9 mouse cellular contexts compared by ENCODE assay signal in the genomic region with DNA sequence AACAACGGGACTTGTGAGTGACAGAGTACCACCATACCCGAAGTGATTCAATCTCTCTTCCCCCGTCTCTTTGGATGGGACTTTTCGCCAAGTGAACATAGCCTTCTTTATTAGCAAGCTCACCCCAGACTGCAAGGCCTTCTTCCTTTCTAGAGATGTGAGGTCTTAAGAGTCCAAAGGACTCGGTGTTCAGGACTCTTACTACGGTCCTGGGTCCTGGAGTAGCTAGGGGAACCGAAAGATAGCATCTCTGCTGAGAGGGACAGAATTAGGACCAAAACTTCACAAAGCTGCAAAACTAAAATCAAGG. TPM values are rescaled to one million over a fixed set of nuclear protein-coding genes. Genes with fewer than 3 reads are reported as not detected.
DNase-seq lines count a peak whose midpoint lies in the region; ATAC-seq and TF ChIP-seq lines count a peak whose summit lies in the region.
"Had no signal": no experiment of that assay in that cellular context is flagged by ENCODE, and none has a peak within 500 bp of the region (broad histone marks: within the 10 kb centered on the region; RNA-seq: fewer than 3 reads in every experiment).

No protein-coding gene starts in this region.

- peaks cover 100% of the 10 kb centered on the region for H3K27me3 ChIP-seq in forebrain, embryonic 10.5 days (ENCODE audit: poor library complexity, severe bottlenecking)
- peaks cover 88% of the 10 kb centered on the region for H3K27me3 ChIP-seq in forebrain, embryonic 14.5 days (replicated peaks; ENCODE audit: control insufficient read depth, insufficient read depth, low read length)
- peaks cover 46% of the 10 kb centered on the region for H3K27me3 ChIP-seq in intestine, embryonic 16.5 days (replicated peaks; ENCODE audit: control insufficient read depth, insufficient read depth, low read length)
- peaks cover 68% of the 10 kb centered on the region for H3K27me3 ChIP-seq in midbrain, postnatal 0 days (ENCODE audit: insufficient read depth, low read length)

- H3K9me3 ChIP-seq in forebrain, embryonic 10.5 days = no peaks in the 10 kb centered on the region
- no peaks in the 10 kb centered on the region for H3K9me3 ChIP-seq in forebrain, embryonic 14.5 days (replicated peaks; ENCODE audit: control insufficient read depth, low read length)
- H3K9me3 ChIP-seq in intestine, embryonic 16.5 days (ENCODE audit: control insufficient read depth, low read length) = no peaks in the 10 kb centered on the region
- no peaks in the 10 kb centered on the region for H3K9me3 ChIP-seq in midbrain, postnatal 0 days (ENCODE audit: low read length)

- no peak for ATAC-seq in forebrain, embryonic 14.5 days
- no peak for ATAC-seq in intestine, embryonic 16.5 days
- ATAC-seq in midbrain, postnatal 0 days (ENCODE audit: low FRiP score) = no peak

- WGBS in forebrain, embryonic 10.5 days = 1% methylated on average over 7 of the region's 7 CpGs
- 2% methylated on average over 7 of the region's 7 CpGs for WGBS in forebrain, embryonic 14.5 days
- WGBS in intestine, embryonic 16.5 days = 22% methylated on average over 7 of the region's 7 CpGs
- WGBS in midbrain, postnatal 0 days = 15% methylated on average over 7 of the region's 7 CpGs

- H3K27ac ChIP-seq in forebrain, embryonic 10.5 days = no peak overlapping the region
- no peak overlapping the region for H3K27ac ChIP-seq in forebrain, embryonic 14.5 days (ENCODE audit: low read depth, low read length)
- H3K27ac ChIP-seq in intestine, embryonic 16.5 days (ENCODE audit: low read length) = no peak overlapping the region
- no peak overlapping the region for H3K27ac ChIP-seq in midbrain, postnatal 0 days (ENCODE audit: low read depth, low read length)

- peak overlapping the region; percentile 59; the same call in 1 of the 2 replicates for H3K4me3 ChIP-seq in forebrain, embryonic 10.5 days
- H3K4me3 ChIP-seq in forebrain, embryonic 14.5 days (ENCODE audit: low read depth, low read length) = no peak overlapping the region
- peak overlapping the region; percentile 66 for H3K4me3 ChIP-seq in intestine, embryonic 16.5 days (ENCODE audit: low read length)
- H3K4me3 ChIP-seq in midbrain, postnatal 0 days (ENCODE audit: low read depth, low read length) = peak overlapping the region; percentile 55; the same call in 1 of the 2 replicates

- H3K4me1 ChIP-seq in forebrain, embryonic 10.5 days = peaks cover 59% of the 10 kb centered on the region
- H3K4me1 ChIP-seq in forebrain, embryonic 14.5 days (ENCODE audit: control insufficient read depth, insufficient read depth, low read length) = peaks cover 8% of the 10 kb centered on the region
- H3K4me1 ChIP-seq in intestine, embryonic 16.5 days (ENCODE audit: control insufficient read depth, insufficient read depth, low read length) = peaks cover 15% of the 10 kb centered on the region
- H3K4me1 ChIP-seq in midbrain, postnatal 0 days (ENCODE audit: insufficient read depth, low read length) = peaks cover 17% of the 10 kb centered on the region

- no peaks in the 10 kb centered on the region for H3K36me3 ChIP-seq in forebrain, embryonic 10.5 days (replicated peaks)
- H3K36me3 ChIP-seq in forebrain, embryonic 14.5 days (ENCODE audit: control insufficient read depth, insufficient read depth, low read length) = no peaks in the 10 kb centered on the region
- no peaks in the 10 kb centered on the region for H3K36me3 ChIP-seq in intestine, embryonic 16.5 days (ENCODE audit: control insufficient read depth, insufficient read depth, low read length)
- no peaks in the 10 kb centered on the region for H3K36me3 ChIP-seq in midbrain, postnatal 0 days (ENCODE audit: insufficient read depth, low read length)

- no peak overlapping the region for H3K9ac ChIP-seq in forebrain, embryonic 14.5 days (ENCODE audit: low read length)
- peak overlapping the region; percentile 48 for H3K9ac ChIP-seq in intestine, embryonic 16.5 days (ENCODE audit: low read depth, low read length)
- H3K9ac ChIP-seq in midbrain, postnatal 0 days (replicated peaks; ENCODE audit: low read length, poor library complexity, severe bottlenecking) = no peak overlapping the region

- TF ChIP-seq CTCF in midbrain, postnatal 0 days (IDR thresholded peaks at IDR 0.05) = no peak

- H3K4me2 ChIP-seq in forebrain, embryonic 14.5 days (ENCODE audit: low read length) = no peak overlapping the region
- peak overlapping the region; percentile 95; the same call in 1 of the 2 replicates for H3K4me2 ChIP-seq in intestine, embryonic 16.5 days (ENCODE audit: low read depth, low read length)
- H3K4me2 ChIP-seq in midbrain, postnatal 0 days (ENCODE audit: low read depth, low read length, poor library complexity, severe bottlenecking) = peak overlapping the region; percentile 98

- peak; percentile 26 for DNase-seq in forebrain, embryonic 10.5 days (ENCODE audit: extremely low spot score, low spot score)
- DNase-seq in forebrain, embryonic 14.5 days (ENCODE audit: low spot score) = no peak
- DNase-seq in NIH3T3 (ENCODE audit: low read depth) = peak; percentile 11
- DNase-seq in midbrain, postnatal 0 days (ENCODE audit: low spot score) = no peak
- no peak for DNase-seq in cerebellum, adult 18-20 months
- DNase-seq in urinary bladder, postnatal 4 days (ENCODE audit: low spot score in 2 of 2) = no peak
- DNase-seq in urinary bladder, adult 2 months (ENCODE audit: low spot score) = no peak
- DNase-seq: lung, postnatal 14 days had no signal

RNA-seq across cellular contexts. Expression of a gene that starts 3.7 kb away (rescaled TPM):
- polyA plus RNA-seq in forebrain, embryonic 10.5 days (2016; fragmentation: Nextera tagmentation; extraction: Ambion mirVana) = 0.11 and 0.17 TPM in 2 replicates
- polyA plus RNA-seq in forebrain, embryonic 14.5 days (2014; fragmentation: Nextera tagmentation; extraction: Ambion mirVana) = 0.04 TPM in 1 of 2 replicates, not detected in the other
- polyA plus RNA-seq in intestine, embryonic 16.5 days (2015; fragmentation: Nextera tagmentation; extraction: Ambion mirVana) = 1.3 and 1.4 TPM in 2 replicates
- total RNA-seq in midbrain, postnatal 0 days (2014; rRNA removed) = 0.19 and 0.71 TPM in 2 replicates
- polyA plus RNA-seq in midbrain, postnatal 0 days (2015; fragmentation: Nextera tagmentation; extraction: Ambion mirVana) = 0.06 and 0.17 TPM in 2 replicates
- 0.21 and 0.30 TPM in 2 replicates for polyA plus RNA-seq in urinary bladder, adult 2 months (2012; rRNA removed)

Comparison
In these comparisons a context has a peak if more than half of its experiments do, and no peak if none do; other contexts are left out.
1. DNase-seq: peak in forebrain, embryonic 10.5 days (single experiment) and NIH3T3 (single experiment); none in forebrain, embryonic 14.5 days (single experiment), midbrain, postnatal 0 days (single experiment), cerebellum, adult 18-20 months (0 of 2), urinary bladder, postnatal 4 days (0 of 2) and urinary bladder, adult 2 months (single experiment).